Mouse (Mus musculus) limb, embryonic 13.5 days (tissue): ENCODE data around the gene Ly86. TPM values are rescaled to one million over a fixed set of nuclear protein-coding genes. Genes with fewer than 3 reads are reported as not detected.
A peak's percentile ranks its signal among the peaks of the same experiment; 100 is the strongest.

ENCODE experiments used
- ATAC-seq: fragments of 200-750 bp; cut with Nextera tagmentation; 2 replicates; pipeline ENCODE4 v1.8.0; 2017; ENCODE audit warnings: low read depth, moderate number of reproducible peaks, moderate TSS enrichment; ENCODE audit not compliant: low FRiP score
- H3K27ac ChIP-seq: fragments of 300-500 bp; sonication (generic); 2 replicates; pipeline ENCODE4 v1.5.1; 2015; ENCODE audit warnings: inconsistent platforms, mild to moderate bottlenecking, moderate library complexity
- H3K27me3 ChIP-seq: fragments of 300-500 bp; sonication (generic); 2 replicates; pipeline ENCODE4 v1.6.1; 2015; ENCODE audit warnings: mild to moderate bottlenecking, inconsistent platforms
- H3K36me3 ChIP-seq: fragments of 300-500 bp; sonication (generic); 2 replicates; pipeline ENCODE4 v1.6.1; 2015; ENCODE audit warnings: inconsistent platforms, mild to moderate bottlenecking, moderate library complexity
- H3K4me1 ChIP-seq: fragments of 300-500 bp; sonication (generic); 2 replicates; pipeline ENCODE4 v1.6.1; 2015; ENCODE audit warnings: inconsistent platforms
- H3K4me2 ChIP-seq: fragments of 300-500 bp; sonication (generic); replicated peaks from 2 replicates; pipeline ENCODE4 v1.6.1; 2015; ENCODE audit warnings: inconsistent platforms, mild to moderate bottlenecking, moderate library complexity
- H3K4me3 ChIP-seq: fragments of 300-500 bp; sonication (generic); 2 replicates; pipeline ENCODE4 v1.5.1; 2015; ENCODE audit warnings: moderate library complexity, mild to moderate bottlenecking, inconsistent platforms
- H3K9ac ChIP-seq: fragments of 300-500 bp; sonication (generic); 2 replicates; pipeline ENCODE4 v1.6.1; 2015; ENCODE audit warnings: mild to moderate bottlenecking, inconsistent platforms
- H3K9me3 ChIP-seq: fragments of 300-500 bp; sonication (generic); 2 replicates; pipeline ENCODE4 v1.6.1; 2016; ENCODE audit warnings: inconsistent platforms
- WGBS: fragments of 180-500 bp; shearing (Covaris S2); methylation state at CpG from one replicate; pipeline ENCODE4 v1.1.7; 2015; 5-methylcytosine and 5-hydroxymethylcytosine counted together
- polyA plus RNA-seq: library from polyadenylated mRNA; unstranded; fragments of >200 nt; fragmentation: Nextera tagmentation; extraction: Ambion mirVana; gene quantifications from 2 replicates; pipeline ENCODE4 v1.2.1, GENCODE M21; 2015

The Ly86 gene
- polyA plus RNA-seq, 1 experiment from 2014 or later, result 15.1 TPM

GRCm38 (mm10) chr13:37330971-37331370 lies 14.0 kb upstream of the Ly86 start:
- Histone ChIP-seq H3K4me2 (no peak overlapping the region), H3K27me3 (no peaks in the 10 kb centered on the region), H3K4me3 (no peak overlapping the region), H3K9me3 (no peaks in the 10 kb centered on the region), H3K4me1 (no peaks in the 10 kb centered on the region), H3K9ac (no peak overlapping the region), H3K36me3 (no peaks in the 10 kb centered on the region), H3K27ac (no peak overlapping the region)
- no peak for ATAC-seq
- 83% methylated on average over 4 of the region's 4 CpGs for WGBS

- WGBS, result 81% methylated on average over 4 of the region's 4 CpGs
- no peak for ATAC-seq
- no peak overlapping the region for H3K9ac ChIP-seq
- H3K4me1 ChIP-seq, result no peaks in the 10 kb centered on the region
- no peaks in the 10 kb centered on the region for H3K27me3 ChIP-seq
- H3K27ac ChIP-seq, result no peak overlapping the region
- no peak overlapping the region for H3K4me2 ChIP-seq
- H3K9me3 ChIP-seq, result no peaks in the 10 kb centered on the region
- no peaks in the 10 kb centered on the region for H3K36me3 ChIP-seq
- no peak overlapping the region for H3K4me3 ChIP-seq
Measured at GRCm38 (mm10) chr13:37332779-37333543, 12.0 kb upstream of the Ly86 start.

- no peak for ATAC-seq
- Histone ChIP-seq H3K36me3 (no peaks in the 10 kb centered on the region), H3K9ac (no peak overlapping the region), H3K9me3 (no peaks in the 10 kb centered on the region), H3K4me3 (no peak overlapping the region), H3K27ac (no peak overlapping the region), H3K27me3 (no peaks in the 10 kb centered on the region), H3K4me1 (no peaks in the 10 kb centered on the region), H3K4me2 (no peak overlapping the region)
- 81% methylated on average over 1 of the region's 1 CpGs for WGBS
Measured at GRCm38 (mm10) chr13:37333544-37333870, 11.5 kb upstream of the Ly86 start.

GRCm38 (mm10) chr13:37337269-37337668 lies 7.7 kb upstream of the Ly86 start:
- no peaks in the 10 kb centered on the region for H3K36me3 ChIP-seq
- H3K9ac ChIP-seq, result no peak overlapping the region
- no peaks in the 10 kb centered on the region for H3K4me1 ChIP-seq
- H3K4me2 ChIP-seq, result no peak overlapping the region
- 79% methylated on average over 4 of the region's 4 CpGs for WGBS
- no peaks in the 10 kb centered on the region for H3K9me3 ChIP-seq
- no peak for ATAC-seq
- no peak overlapping the region for H3K4me3 ChIP-seq
- no peaks in the 10 kb centered on the region for H3K27me3 ChIP-seq
- H3K27ac ChIP-seq, result no peak overlapping the region

- Histone ChIP-seq H3K4me2 (no peak overlapping the region), H3K9ac (no peak overlapping the region), H3K4me1 (no peaks in the 10 kb centered on the region), H3K9me3 (no peaks in the 10 kb centered on the region), H3K27ac (no peak overlapping the region), H3K27me3 (no peaks in the 10 kb centered on the region), H3K4me3 (no peak overlapping the region), H3K36me3 (no peaks in the 10 kb centered on the region)
- no peak for ATAC-seq
- WGBS, result 77% methylated on average over 7 of the region's 7 CpGs
Measured at GRCm38 (mm10) chr13:37337871-37338270, 7.1 kb upstream of the Ly86 start.

GRCm38 (mm10) chr13:37342804-37343203 lies 2.2 kb upstream of the Ly86 start:
- Histone ChIP-seq H3K36me3 (no peaks in the 10 kb centered on the region), H3K9me3 (no peaks in the 10 kb centered on the region), H3K27me3 (no peaks in the 10 kb centered on the region), H3K4me3 (no peak overlapping the region), H3K4me2 (no peak overlapping the region), H3K27ac (no peak overlapping the region), H3K9ac (no peak overlapping the region), H3K4me1 (peaks cover 10% of the 10 kb centered on the region)
- WGBS, result 100% methylated on average over 1 of the region's 1 CpGs
- ATAC-seq, result no peak

- Histone ChIP-seq H3K4me2 (peak overlapping the region; percentile 32; the same call in 1 of the 2 replicates), H3K4me1 (peaks cover 10% of the 10 kb centered on the region), H3K9ac (no peak overlapping the region), H3K27me3 (no peaks in the 10 kb centered on the region), H3K27ac (no peak overlapping the region), H3K9me3 (no peaks in the 10 kb centered on the region), H3K36me3 (no peaks in the 10 kb centered on the region), H3K4me3 (no peak overlapping the region)
- WGBS, result 88% methylated on average over 10 of the region's 10 CpGs
- no peak for ATAC-seq
Measured at GRCm38 (mm10) chr13:37345823-37346222, 815 bp downstream of the Ly86 start.

- H3K4me2 ChIP-seq, result no peak overlapping the region
- 75% methylated on average over 8 of the region's 8 CpGs for WGBS
- H3K9ac ChIP-seq, result no peak overlapping the region
- H3K4me1 ChIP-seq, result peaks cover 10% of the 10 kb centered on the region
- no peak overlapping the region for H3K27ac ChIP-seq
- no peaks in the 10 kb centered on the region for H3K9me3 ChIP-seq
- no peaks in the 10 kb centered on the region for H3K27me3 ChIP-seq
- H3K36me3 ChIP-seq, result no peaks in the 10 kb centered on the region
- no peak overlapping the region for H3K4me3 ChIP-seq
- no peak for ATAC-seq
Measured at GRCm38 (mm10) chr13:37347871-37348595, 3.0 kb downstream of the Ly86 start.

GRCm38 (mm10) chr13:37349051-37349450 lies 4.0 kb downstream of the Ly86 start:
- 80% methylated on average over 5 of the region's 5 CpGs for WGBS
- no peak overlapping the region for H3K9ac ChIP-seq
- ATAC-seq, result no peak
- H3K4me3 ChIP-seq, result no peak overlapping the region
- H3K27ac ChIP-seq, result no peak overlapping the region
- H3K4me2 ChIP-seq, result no peak overlapping the region
- H3K9me3 ChIP-seq, result no peaks in the 10 kb centered on the region
- no peaks in the 10 kb centered on the region for H3K36me3 ChIP-seq
- H3K27me3 ChIP-seq, result no peaks in the 10 kb centered on the region
- H3K4me1 ChIP-seq, result peaks cover 15% of the 10 kb centered on the region

GRCm38 (mm10) chr13:37353016-37353415 lies 8.0 kb downstream of the Ly86 start:
- no peak overlapping the region for H3K27ac ChIP-seq
- no peaks in the 10 kb centered on the region for H3K9me3 ChIP-seq
- H3K4me1 ChIP-seq, result peaks cover 5% of the 10 kb centered on the region
- H3K27me3 ChIP-seq, result no peaks in the 10 kb centered on the region
- ATAC-seq, result no peak
- no peaks in the 10 kb centered on the region for H3K36me3 ChIP-seq
- H3K9ac ChIP-seq, result no peak overlapping the region
- H3K4me2 ChIP-seq, result no peak overlapping the region
- 71% methylated on average over 2 of the region's 2 CpGs for WGBS
- H3K4me3 ChIP-seq, result no peak overlapping the region

GRCm38 (mm10) chr13:37353868-37354267 lies 8.9 kb downstream of the Ly86 start:
- no peak overlapping the region for H3K4me3 ChIP-seq
- H3K27me3 ChIP-seq, result no peaks in the 10 kb centered on the region
- H3K4me1 ChIP-seq, result peaks cover 5% of the 10 kb centered on the region
- no peaks in the 10 kb centered on the region for H3K36me3 ChIP-seq
- 48% methylated on average over 4 of the region's 4 CpGs for WGBS
- H3K27ac ChIP-seq, result no peak overlapping the region
- no peak for ATAC-seq
- H3K9me3 ChIP-seq, result no peaks in the 10 kb centered on the region
- H3K4me2 ChIP-seq, result no peak overlapping the region
- H3K9ac ChIP-seq, result no peak overlapping the region

- H3K4me3 ChIP-seq, result no peak overlapping the region
- H3K27ac ChIP-seq, result no peak overlapping the region
- H3K9ac ChIP-seq, result no peak overlapping the region
- H3K27me3 ChIP-seq, result no peaks in the 10 kb centered on the region
- no peaks in the 10 kb centered on the region for H3K9me3 ChIP-seq
- ATAC-seq, result no peak
- H3K36me3 ChIP-seq, result no peaks in the 10 kb centered on the region
- H3K4me2 ChIP-seq, result no peak overlapping the region
- H3K4me1 ChIP-seq, result peaks cover 5% of the 10 kb centered on the region
- 91% methylated on average over 4 of the region's 4 CpGs for WGBS
Measured at GRCm38 (mm10) chr13:37354432-37354831, 9.4 kb downstream of the Ly86 start.
